Mouse (Mus musculus) testis, adult 2 months (tissue): ENCODE data around the gene Sdk2. TPM values are rescaled to one million over a fixed set of nuclear protein-coding genes. Genes with fewer than 3 reads are reported as not detected.

Experiments
- H3K27ac ChIP-seq: fragments of 200-500 bp; 2 replicates; pipeline ENCODE4 v1.5.1; 2012; ENCODE audit warnings: low read depth, low read length; ENCODE audit not compliant: control insufficient read depth, insufficient read depth
- H3K27me3 ChIP-seq: fragments of 200-500 bp; 2 replicates; pipeline ENCODE4 v1.6.1; 2012; ENCODE audit warnings: mild to moderate bottlenecking, low read length, moderate library complexity; ENCODE audit not compliant: control insufficient read depth, insufficient read depth
- H3K36me3 ChIP-seq: fragments of 200-500 bp; 2 replicates; pipeline ENCODE4 v1.6.1; 2012; ENCODE audit warnings: mild to moderate bottlenecking, low read length; ENCODE audit not compliant: control insufficient read depth, insufficient read depth
- H3K4me1 ChIP-seq: fragments of 200-500 bp; 2 replicates; pipeline ENCODE4 v1.6.1; 2012; ENCODE audit warnings: low read length; ENCODE audit not compliant: control insufficient read depth, insufficient read depth
- H3K4me3 ChIP-seq: fragments of 200-500 bp; 2 replicates; pipeline ENCODE4 v1.5.1; 2012; ENCODE audit warnings: low read depth, mild to moderate bottlenecking, low read length, moderate library complexity, mixed read lengths; ENCODE audit not compliant: control insufficient read depth
- CTCF ChIP-seq: fragments of 200-500 bp; IDR thresholded peaks from 2 replicates; pipeline ENCODE4 v1.5.1; 2012; ENCODE audit warnings: low read depth, mild to moderate bottlenecking, inconsistent platforms, low read length, moderate library complexity; ENCODE audit not compliant: control insufficient read depth, insufficient read depth, insufficient replicate concordance
- POLR2A ChIP-seq: fragments of 200-500 bp; IDR thresholded peaks from 2 replicates; pipeline ENCODE4 v1.6.1; 2012; ENCODE audit warnings: low read depth, mild to moderate bottlenecking, inconsistent platforms, low read length, moderate library complexity; ENCODE audit not compliant: control insufficient read depth
- polyA plus RNA-seq: library from polyadenylated mRNA; depleted of rRNA; stranded (reverse); fragments of >200 nt; gene quantifications from 2 replicates; pipeline ENCODE4 v1.2.3, GENCODE M21; 2012

The Sdk2 gene
- polyA plus RNA-seq, 1 experiment: 7.8 TPM

DNA sequence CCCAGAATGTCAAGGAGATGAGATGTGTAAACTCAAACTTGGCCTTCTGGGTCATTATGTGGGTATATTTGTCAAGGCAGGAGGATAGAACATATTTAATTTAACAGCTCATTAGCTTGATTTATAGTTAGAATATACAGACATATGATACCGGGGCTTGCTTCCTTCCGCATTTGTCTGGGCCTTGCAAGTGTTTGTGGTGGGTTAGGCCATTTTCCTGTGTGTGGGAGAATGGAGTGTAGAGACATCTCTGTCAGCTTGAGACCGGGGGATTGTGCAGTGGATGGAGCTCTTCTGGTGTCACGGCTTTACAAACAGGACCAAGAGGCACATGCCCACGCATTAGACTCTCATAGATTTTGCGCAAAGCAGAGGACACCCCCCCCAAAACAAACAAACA is 235.2 kb downstream of the Sdk2 start:
- Histone ChIP-seq H3K36me3 (no peaks in the 10 kb centered on the region), H3K4me3 (no peak overlapping the region), H3K4me1 (no peaks in the 10 kb centered on the region), H3K27me3 (no peaks in the 10 kb centered on the region), H3K27ac (no peak overlapping the region)
- no peak for TF ChIP-seq CTCF
- TF ChIP-seq POLR2A: no peak

DNA sequence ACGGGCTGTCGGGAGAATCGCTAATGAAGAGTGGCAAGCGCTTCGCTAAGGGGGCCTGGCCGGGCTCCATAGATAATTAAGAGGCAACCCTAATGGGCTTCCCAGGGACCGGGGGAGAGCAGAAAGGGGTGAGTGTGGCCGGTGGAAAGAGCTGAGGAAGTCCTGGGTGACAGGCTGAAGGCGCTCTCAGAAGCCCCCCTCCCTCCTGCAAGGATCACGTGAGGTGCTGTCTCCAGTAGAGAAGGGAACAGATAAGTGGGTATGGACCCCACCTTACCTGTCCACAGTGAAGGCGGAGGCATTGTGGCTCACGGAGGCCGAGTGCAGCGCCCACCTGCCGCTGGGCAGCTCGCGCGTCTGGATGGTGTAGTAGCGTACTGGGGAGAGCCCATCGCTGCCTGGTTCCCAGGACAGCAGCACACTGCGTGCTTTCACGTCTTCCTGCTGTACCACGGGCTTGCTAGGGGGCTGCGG is 238.7 kb downstream of the Sdk2 start:
- no peaks in the 10 kb centered on the region for H3K27me3 ChIP-seq
- no peak for TF ChIP-seq POLR2A
- no peak for TF ChIP-seq CTCF
- no peaks in the 10 kb centered on the region for H3K36me3 ChIP-seq
- H3K27ac ChIP-seq: no peak overlapping the region
- no peak overlapping the region for H3K4me3 ChIP-seq
- no peaks in the 10 kb centered on the region for H3K4me1 ChIP-seq

DNA sequence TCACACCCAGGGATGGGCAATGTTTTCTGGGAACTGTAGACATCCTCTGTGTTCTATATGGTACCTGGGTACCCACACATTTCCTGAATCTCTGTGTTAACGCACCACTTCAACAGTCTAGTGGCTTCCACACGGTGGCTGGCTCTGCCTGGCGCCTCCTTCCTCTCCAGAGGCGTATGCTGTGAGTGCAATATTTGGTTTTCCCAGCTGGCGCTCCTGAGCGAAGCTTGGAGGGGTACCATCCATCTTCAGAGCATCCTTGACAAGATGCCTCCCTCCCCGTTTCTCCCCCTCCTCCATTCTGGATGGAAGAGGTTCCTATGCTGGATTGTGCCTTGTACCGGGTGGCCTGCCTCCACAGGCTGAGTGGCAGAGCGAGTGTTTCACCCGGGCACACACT is 246.8 kb downstream of the Sdk2 start:
- Histone ChIP-seq H3K27ac (no peak overlapping the region), H3K4me3 (no peak overlapping the region), H3K36me3 (no peaks in the 10 kb centered on the region), H3K27me3 (no peaks in the 10 kb centered on the region), H3K4me1 (no peaks in the 10 kb centered on the region)
- TF ChIP-seq CTCF (no peak), POLR2A (no peak)

DNA sequence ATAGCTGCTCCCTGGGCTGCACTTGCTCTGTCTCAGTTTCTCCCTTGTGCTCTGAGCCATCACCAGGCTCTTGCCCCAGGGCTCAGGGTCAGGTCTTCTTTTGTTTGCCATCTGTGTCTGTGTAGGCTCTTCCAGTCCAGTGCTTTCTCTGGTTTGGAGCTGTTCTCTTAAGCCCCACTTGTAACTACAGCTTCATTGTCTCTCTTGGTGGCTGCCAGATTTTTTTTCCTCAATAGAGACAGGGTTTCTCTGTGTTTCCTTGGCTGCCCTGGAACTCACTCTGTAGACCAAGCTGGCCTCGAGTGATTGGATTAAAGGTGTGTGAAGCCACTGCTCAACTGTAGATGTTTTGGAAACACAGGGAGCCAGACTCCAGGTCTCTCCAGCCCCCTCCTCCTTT is 247.8 kb downstream of the Sdk2 start:
- Histone ChIP-seq H3K27me3 (no peaks in the 10 kb centered on the region), H3K36me3 (no peaks in the 10 kb centered on the region), H3K4me3 (no peak overlapping the region), H3K27ac (no peak overlapping the region), H3K4me1 (no peaks in the 10 kb centered on the region)
- TF ChIP-seq CTCF (no peak), POLR2A (no peak)

GRCm38 (mm10) chr11:113816971-113817548 is 249.8 kb downstream of the Sdk2 start:
- Histone ChIP-seq H3K27ac (no peak overlapping the region), H3K36me3 (no peaks in the 10 kb centered on the region), H3K4me1 (no peaks in the 10 kb centered on the region), H3K4me3 (no peak overlapping the region), H3K27me3 (no peaks in the 10 kb centered on the region)
- no peak for TF ChIP-seq CTCF
- TF ChIP-seq POLR2A: no peak

DNA sequence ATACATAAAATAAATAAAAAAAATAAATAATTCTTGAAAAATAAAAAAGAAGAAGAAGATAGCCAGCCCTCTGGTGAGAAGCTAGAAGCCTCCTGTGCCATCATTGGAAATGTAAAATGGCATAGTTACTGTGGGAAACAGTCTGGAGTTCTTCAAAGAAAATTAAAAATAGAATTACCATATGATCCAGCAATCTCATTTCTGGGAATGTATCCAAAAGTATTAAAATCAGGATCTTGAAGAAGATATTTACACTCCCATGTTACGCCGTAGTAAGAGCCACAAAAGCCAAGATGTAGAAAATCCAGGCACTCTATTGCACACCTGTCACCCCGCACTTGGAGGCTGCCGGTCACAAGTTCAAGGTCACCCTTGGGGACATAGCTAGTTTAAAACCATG is 250.4 kb downstream of the Sdk2 start:
- H3K36me3 ChIP-seq: no peaks in the 10 kb centered on the region
- no peaks in the 10 kb centered on the region for H3K4me1 ChIP-seq
- TF ChIP-seq POLR2A (no peak), CTCF (no peak)
- no peak overlapping the region for H3K4me3 ChIP-seq
- H3K27me3 ChIP-seq: no peaks in the 10 kb centered on the region
- no peak overlapping the region for H3K27ac ChIP-seq

- Histone ChIP-seq H3K36me3 (no peaks in the 10 kb centered on the region), H3K27ac (no peak overlapping the region), H3K27me3 (no peaks in the 10 kb centered on the region), H3K4me3 (no peak overlapping the region), H3K4me1 (peaks cover 9% of the 10 kb centered on the region)
- no peak for TF ChIP-seq CTCF
- TF ChIP-seq POLR2A: no peak
Measured at GRCm38 (mm10) chr11:113811546-113812339, 255.1 kb downstream of the Sdk2 start.
